Mouse (Mus musculus): Measurements from ENCODE around the gene Dido1.

Dido1 gene

DNA sequence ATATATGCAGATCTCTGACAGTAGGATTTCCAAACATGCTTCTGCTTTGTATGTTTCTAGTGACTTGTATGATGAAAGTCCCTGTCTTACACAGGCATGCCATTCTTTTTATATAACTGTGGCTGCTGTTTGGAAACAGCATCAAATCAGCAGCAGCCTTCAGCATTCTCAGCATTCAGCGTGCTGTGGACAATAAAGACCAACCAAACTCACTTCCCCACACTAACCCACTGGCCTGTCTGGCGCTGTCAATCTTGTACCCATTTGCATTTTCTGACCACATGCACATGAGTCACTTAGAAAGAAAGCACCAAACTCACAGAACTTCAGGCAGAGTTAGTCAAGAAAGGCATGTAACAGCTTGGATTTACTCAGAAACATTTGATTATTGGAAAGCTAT, 14.6 kb downstream of the Dido1 start:
- ATAC-seq (ENCODE audit: insufficient number of reproducible peaks, low FRiP score, low TSS enrichment), result no peak

GRCm38 (mm10) chr2:180692630-180693029, 17.2 kb downstream of the Dido1 start:
- no peak for ATAC-seq (ENCODE audit: insufficient number of reproducible peaks, low FRiP score, low TSS enrichment)

GRCm38 (mm10) chr2:180689841-180690240, 20.0 kb downstream of the Dido1 start:
- ATAC-seq (ENCODE audit: insufficient number of reproducible peaks, low FRiP score, low TSS enrichment), result no peak

GRCm38 (mm10) chr2:180684031-180684430, 25.8 kb downstream of the Dido1 start:
- ATAC-seq (ENCODE audit: insufficient number of reproducible peaks, low FRiP score, low TSS enrichment), result no peak

DNA sequence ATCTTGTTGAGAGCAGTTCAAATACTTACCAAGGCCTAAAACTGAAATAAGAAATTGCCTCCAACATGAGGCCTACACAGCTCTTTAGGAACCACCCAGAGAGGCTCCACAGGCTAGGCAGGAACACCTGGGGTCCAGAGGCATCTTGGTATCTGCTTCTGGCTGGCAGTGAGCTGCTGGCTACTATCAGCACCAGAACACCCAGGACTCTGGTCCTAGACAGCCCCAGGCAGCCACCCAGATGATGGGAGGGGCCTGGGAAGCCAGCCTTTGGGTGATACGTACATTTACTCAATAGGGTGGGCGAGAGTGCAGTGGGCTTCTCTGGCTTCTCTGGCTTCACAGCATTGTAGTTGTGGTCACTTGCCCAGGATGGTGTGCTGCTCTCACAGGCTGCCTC, 26.3 kb downstream of the Dido1 start:
- no peak for ATAC-seq (ENCODE audit: insufficient number of reproducible peaks, low FRiP score, low TSS enrichment)

DNA sequence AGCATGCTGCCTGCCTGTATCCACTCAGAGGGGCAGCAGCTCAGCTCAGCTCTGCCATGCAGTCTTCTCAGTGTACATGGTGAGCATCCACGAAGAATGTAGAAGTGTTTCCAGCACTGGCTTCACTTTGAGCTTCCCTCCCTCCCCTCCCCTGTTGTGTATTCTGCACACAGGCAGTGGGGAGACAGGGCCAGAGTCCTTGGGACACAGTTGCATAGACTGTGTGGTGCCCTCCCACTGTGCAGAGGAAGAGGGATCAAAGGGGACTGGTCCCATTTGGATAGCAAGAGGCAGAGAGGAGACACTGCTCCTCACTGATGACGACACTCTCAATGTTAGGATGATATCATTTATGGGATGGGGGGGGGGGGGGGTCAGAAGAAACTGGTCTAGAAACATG, 28.6 kb downstream of the Dido1 start:
- no peak for ATAC-seq (ENCODE audit: insufficient number of reproducible peaks, low FRiP score, low TSS enrichment)

DNA sequence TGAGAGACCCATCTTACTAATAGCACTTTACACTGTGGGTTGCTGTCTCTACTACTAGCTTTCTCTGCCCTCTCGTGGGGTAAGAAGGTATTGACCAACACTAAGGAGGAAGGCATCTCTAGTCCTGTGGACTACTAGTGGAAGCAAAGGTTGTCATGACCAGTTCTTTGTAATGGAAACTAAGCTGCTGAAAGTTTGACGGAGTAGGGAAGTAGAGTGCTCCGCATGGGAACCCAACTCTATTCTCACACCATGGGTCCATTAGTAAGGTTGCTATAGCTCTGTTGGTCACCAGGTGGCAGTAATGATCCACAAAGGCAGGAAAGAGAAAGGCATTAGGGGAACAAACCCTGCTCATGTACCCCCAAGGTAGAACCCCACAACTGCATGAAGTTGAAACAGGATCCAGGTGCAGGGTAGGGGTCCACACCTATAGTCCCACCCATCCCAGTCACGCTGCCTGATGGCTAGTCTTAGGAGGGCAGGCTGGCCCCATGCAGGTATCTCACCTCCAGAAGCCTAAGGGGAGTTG, 31.1 kb downstream of the Dido1 start:
- ATAC-seq (ENCODE audit: insufficient number of reproducible peaks, low FRiP score, low TSS enrichment), result peak; percentile 70; the same call in 1 of the 2 replicates

GRCm38 (mm10) chr2:180676706-180677105, 33.1 kb downstream of the Dido1 start:
- no peak for ATAC-seq (ENCODE audit: insufficient number of reproducible peaks, low FRiP score, low TSS enrichment)

- no peak for ATAC-seq (ENCODE audit: insufficient number of reproducible peaks, low FRiP score, low TSS enrichment)
Observed at GRCm38 (mm10) chr2:180662008-180662407, 47.8 kb downstream of the Dido1 start.

DNA sequence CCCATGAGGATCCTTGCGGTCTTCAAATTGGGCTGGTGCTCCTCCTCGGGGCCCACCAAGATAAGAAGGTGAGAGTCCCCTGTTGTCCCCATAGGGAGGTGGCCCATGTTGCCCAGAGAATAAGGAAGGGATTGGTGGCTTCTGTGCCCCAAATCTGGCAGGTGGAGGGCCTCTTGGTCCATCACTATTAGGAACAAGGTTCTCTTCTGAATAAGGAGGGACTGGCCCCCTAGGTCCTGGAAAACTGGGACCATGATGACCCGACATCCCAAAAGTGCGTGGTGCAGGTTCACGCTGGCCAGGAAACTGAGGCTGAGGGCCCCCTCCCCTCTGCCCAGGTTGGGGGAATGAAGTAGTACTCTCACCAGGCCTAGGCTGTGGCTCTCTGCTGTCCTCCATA, 49.3 kb downstream of the Dido1 start:
- no peak for ATAC-seq (ENCODE audit: insufficient number of reproducible peaks, low FRiP score, low TSS enrichment)

GRCm38 (mm10) chr2:180659353-180660150, 50.2 kb downstream of the Dido1 start:
- 0 out of 2 replicates have a peak, but pooled peaks have one; percentile 9 for ATAC-seq (ENCODE audit: insufficient number of reproducible peaks, low FRiP score, low TSS enrichment)

- no peak for ATAC-seq (ENCODE audit: insufficient number of reproducible peaks, low FRiP score, low TSS enrichment)
Observed at GRCm38 (mm10) chr2:180658381-180658780, 51.4 kb downstream of the Dido1 start.

- no peak for ATAC-seq (ENCODE audit: insufficient number of reproducible peaks, low FRiP score, low TSS enrichment)
Observed at GRCm38 (mm10) chr2:180657394-180658013, 52.3 kb downstream of the Dido1 start.

DNA sequence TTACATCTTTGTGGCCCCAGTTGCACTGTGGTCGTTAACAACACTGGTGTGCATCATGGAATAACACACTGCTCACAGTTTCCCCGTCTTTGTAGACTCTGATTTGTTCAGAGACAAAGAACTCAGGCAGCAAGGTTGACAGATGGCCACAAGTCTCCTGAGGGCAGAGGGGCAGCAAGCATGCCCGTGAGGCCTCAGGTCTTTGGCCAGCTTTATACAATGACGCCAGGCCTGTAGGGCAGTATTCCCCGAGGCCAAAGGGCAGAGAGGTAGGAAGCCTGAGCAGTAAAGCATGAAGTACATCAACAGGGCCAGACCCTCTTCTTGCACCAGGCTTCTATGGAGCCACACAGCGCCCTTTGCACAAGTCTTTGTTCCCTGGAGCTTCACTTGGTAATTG, 54.6 kb downstream of the Dido1 start:
- no peak for ATAC-seq (ENCODE audit: insufficient number of reproducible peaks, low FRiP score, low TSS enrichment)

DNA sequence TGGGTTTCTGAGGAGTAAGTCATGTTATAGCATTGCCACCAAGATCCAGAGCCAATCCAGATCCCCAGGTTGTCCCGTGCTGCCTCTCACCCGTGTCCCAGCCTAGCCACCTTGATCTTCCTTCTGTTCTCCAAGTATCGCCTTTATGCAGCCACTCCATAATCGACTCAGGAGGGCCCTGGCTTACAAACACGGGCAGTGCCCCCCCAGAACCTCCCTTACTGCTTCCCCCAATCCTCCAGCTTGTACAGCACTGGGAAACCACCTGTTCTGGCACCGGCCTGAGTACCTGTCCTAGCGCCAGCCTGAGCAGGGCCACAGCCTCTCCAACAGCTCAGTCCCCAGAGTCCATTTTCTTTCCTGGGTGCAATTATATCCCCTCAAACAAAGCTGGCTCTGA, 55.1 kb downstream of the Dido1 start:
- no peak for ATAC-seq (ENCODE audit: insufficient number of reproducible peaks, low FRiP score, low TSS enrichment)

DNA sequence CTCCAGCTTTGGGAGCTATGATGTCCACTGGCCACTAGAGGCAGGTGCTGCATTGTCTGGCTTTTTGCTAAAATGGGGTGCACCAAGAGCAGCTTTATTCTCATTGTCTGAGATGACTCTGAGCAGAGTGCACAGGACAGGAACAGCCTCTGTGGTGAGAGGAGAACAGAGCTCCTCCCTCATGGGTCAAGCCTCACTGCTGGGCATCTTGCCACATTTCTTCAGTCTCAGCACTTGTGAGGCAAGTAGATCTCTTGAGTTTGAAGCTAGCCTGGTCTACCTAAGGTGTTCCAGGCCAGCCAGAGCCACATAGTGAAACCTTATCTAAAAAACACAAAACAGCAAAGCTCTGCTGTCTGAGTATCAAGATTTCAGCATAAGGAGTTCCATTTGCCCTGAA, 63.0 kb downstream of the Dido1 start:
- ATAC-seq (ENCODE audit: insufficient number of reproducible peaks, low FRiP score, low TSS enrichment), result no peak

DNA sequence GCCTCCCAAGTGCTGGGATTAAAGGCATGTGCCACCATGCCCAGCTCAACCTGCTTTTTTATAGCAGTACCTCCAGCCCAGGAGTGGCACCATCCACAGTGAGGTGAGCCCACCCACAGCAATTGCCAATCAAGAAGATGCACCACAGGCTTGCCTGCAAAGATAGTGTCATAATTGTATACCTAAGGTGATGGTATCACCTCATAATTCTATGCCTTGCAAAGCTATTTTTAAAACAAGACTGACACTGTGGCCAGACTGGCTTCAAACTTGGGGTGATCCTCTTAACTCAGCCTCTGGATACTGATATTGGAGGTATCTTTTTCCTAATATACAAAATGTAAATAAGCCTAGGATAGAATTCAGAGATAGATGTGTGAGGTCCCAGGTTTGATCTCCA, 66.2 kb downstream of the Dido1 start:
- no peak for ATAC-seq (ENCODE audit: insufficient number of reproducible peaks, low FRiP score, low TSS enrichment)

DNA sequence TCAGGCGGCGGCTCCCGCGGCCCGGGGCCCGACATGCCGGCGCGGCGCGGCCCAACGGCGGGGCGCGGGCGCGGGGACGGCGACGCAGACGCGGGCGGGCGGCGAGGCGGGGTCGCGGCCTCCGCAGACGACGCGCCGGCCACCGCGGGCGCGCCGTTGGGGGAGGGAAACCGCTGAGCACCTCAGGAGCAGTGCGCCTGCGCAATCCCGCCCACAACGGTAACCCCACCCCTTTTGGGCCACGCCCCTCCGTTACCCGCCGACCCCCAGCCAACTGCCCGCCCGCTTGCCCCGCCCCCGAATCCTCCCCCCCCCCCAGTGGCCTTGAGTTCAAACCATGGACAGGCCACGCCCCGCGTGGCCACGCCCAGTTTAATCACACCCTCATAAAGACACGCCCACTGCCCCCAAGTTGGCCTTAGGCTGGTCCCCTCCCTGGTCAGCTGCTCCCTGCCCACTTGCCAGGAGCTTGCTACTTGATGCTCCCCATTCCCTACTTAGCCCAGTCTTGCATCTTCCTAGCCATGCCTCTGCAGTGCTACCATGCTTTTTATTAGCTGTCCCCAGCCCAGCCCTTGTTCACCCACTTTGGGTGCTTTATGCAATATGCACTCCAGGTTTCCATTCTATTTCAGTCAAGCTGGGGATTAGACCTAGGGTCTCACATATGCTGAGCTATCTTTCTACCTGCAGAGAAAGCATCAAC, 67.1 kb downstream of the Dido1 start, which contains the start of gene Tcfl5:
TSS of gene Tcfl5 (minus strand) at position 154 of the 706 bp plus-strand sequence.
- ATAC-seq (ENCODE audit: insufficient number of reproducible peaks, low FRiP score, low TSS enrichment), result no peak

DNA sequence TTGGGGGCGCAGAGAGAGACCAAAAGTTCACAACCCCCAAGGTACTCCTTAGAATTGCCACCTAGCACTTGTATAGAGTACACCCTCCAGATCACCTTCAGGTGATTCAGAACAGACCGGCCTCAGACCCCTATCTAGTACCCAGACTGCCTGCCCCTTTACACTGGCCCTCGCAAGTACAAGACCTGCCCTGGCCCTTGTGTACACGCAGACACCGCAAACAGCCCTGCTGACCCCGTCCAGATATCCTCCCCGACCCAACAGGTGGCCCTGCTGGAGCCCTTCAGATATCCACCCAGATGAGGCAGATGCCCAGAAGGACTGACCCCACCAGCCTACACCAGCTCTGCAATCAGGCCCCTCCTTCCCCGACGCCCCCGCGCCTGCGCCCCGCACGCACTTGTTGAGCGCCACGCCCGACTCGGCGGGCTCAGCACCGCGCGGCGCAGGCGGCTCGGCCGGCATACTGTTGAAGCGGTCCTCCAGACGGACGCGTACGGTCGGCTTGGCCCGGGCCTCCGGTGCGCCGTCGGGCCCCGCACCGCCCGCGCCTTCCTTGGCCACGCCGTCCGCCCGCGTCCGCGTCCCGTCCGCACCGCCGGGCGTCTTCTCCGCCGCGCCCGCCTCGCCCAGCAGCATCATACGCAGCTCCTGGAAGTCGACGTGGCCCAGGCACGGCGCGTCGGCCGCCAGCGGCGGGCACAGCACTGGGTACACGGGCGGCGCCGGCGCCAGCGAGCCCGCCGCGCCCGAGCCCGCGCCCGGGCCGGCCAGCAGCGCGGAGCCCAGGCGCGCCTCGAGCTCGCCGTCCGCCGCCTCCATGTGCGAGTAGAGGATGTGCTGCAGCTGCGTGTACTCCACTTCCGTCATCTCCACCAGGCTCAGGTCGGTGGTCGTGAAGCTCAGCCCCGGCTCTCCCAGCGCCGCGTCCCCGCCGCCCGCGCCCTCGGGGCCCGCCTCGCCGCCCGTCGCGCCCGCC, 67.9 kb downstream of the Dido1 start:
- ATAC-seq (ENCODE audit: insufficient number of reproducible peaks, low FRiP score, low TSS enrichment), result no peak; the same call in 1 of the 2 replicates

GRCm38 (mm10) chr2:180611882-180612281, 97.9 kb downstream of the Dido1 start:
- no peak for ATAC-seq (ENCODE audit: insufficient number of reproducible peaks, low FRiP score, low TSS enrichment)

All from cerebellum, adult (tissue).